Mouse (Mus musculus) T-cell, adult 2 months (primary cell): ENCODE results near the gene Pabpc4l.
"Not testable (repeated sequence)": the region's sequence is repeated elsewhere in the genome, so short reads cannot be mapped to it uniquely, and the experiment has no call there.

Source experiments
- DNase-seq: peaks from one replicate; pipeline ENCODE4 v3.0.0; 2022; ENCODE audit warnings: low spot score

Gene Pabpc4l

DNA sequence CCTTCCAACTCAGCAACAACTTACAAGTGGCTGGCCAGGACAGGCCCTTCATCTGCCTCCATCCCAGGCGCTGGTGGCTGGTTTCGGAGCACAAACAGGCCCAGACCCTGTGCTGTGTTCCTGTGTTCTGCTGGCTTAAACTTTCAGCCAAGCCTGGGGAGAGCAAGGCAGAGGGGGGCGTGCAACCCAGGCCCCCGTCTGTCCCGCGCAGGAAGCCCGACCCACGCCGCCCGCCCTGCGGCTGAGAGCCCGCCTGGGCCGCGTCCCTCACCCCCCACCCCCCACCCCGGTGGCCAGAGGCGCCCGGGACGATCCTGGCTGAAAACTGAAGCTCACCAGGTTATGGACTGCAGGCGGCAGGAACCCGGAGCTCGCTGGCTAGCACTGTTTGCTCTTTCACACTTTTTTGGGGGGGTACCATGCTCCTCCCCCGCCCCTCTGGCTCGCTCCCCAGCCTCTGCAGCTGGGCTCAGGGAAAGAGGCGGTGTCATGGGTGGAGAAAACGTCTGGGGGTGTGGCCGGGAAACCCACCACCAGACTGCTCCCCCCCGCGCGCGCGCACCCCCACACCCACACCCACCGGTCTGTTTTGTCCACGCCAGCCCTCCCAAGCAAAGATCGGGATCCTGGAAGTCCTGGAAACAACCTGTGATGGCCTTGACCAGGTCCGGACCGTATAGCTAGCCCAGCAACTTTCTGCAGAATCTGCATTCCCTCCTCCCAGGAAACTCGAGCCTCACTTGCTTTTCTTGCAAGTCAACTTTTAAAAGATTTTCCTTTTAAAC lies at the start of gene Pabpc4l:
Pabpc4l (minus strand) TSS at position 739 of the 785 bp plus-strand sequence.
- DNase-seq: no peak

DNA sequence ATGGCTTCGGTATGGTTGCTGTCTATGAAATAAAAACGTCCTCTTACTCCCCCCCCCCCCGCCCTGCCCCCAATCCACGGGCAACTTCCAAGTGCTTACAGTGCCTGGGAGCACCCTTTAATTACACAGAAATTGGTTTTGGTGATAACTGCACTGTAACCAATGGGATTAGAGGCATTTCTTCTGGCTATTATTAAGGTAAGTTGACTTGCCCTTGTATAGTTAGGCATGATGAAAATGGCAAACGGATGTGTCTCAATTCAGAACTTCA lies 42.9 kb upstream of the Pabpc4l start:
- DNase-seq: no peak

DNA sequence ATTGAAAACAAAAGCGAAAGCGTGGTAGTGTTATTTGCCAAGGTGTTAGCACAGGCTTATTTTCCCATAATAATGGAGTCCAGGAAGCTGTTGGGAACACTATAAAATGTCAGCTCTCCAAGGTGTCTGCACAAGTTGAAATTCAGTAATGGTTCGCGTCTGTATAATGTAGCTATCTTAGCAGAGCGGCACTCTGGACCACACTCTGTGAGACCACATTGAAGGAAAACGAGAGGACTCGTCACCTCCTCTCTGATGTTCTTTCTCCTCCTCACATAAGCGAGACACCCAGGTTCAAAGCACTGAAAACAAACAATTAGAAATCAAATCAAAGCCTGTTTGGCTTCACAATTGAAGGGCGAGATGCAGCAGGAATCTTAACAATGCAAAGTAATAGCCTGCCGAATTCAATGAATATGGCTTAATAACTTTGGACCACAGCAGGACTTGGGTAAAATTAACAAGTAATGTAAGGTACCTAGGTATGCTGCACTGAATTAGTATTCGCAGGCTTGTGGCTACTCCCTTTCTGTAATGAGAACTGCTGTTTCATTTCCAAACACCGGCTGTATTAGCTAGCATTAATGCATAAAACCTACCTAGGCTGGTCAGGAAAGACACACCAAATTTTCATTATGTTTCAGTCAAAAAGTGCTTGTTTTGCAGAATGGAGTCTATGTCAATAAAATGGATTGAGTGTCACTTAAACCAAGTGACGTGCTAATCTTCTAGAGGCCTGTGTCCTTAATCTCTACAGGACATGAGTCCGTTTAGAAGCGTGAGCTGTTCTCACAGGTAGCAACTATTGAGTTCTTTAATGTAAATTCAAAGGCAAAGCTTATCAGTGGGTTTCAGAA lies 42.3 kb upstream of the Pabpc4l start:
- no peak for DNase-seq

DNA sequence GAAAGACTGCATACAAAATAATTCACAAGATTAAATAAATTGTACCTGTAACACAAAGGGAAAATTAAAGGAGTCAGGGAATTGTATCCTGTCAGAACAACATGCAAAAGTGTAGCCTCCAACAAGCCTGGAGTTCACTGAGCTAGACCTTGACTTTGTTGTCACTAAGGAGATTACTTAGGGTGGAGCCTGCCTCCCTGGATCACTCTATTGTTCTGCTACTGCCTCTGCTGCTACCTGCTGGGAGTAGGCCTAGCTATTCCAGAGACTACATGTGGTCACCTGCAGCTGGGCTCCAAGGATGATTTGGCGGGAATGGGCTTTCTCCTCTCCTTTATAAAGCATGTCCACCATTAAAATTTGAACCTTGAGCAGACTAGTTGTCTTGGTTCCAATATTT lies 38.1 kb upstream of the Pabpc4l start:
- DNase-seq: not testable (repeated sequence)

DNA sequence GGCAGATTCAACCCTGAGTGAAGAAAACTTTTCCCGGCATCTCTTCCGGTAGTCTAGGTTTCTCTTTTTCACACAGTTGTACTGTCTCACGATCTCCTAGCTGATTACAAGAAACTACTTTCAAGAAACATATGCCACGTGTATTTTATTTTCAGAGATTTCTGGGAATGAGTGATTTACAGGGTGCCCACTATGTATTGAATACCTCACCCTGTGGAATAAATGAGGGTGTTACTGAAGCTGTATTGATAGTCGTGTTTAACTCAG lies 180 bp upstream of the Pabpc4l start:
- DNase-seq: no peak

DNA sequence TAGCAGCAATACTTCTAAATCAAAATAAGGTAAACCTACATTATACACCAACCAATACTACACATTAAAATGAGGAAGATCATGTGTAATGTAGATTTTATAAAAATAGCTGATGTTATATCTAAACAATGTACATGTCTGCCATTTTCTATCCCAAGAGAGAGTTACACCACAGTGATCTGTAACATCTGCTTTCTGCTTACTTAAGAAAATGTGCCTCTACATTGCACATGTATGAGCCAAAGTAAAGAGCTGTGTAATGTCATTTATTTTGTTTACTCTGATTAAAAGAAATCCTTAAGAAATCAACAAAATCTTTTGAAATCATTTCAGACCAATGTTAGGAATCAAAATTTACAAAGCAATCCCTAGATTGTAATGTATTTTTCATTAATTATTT lies 16.6 kb downstream of the Pabpc4l start:
- DNase-seq: no peak
